Mouse (Mus musculus): ENCODE measurements at regions not wholly inside any gene's neighbourhood (a gene's known extent, or its start where the extent isn't known, plus 50 kb on each side); places are given as distances from the start of the nearest gene placed in this dataset.

GRCm38 (mm10) chr11:111280769-111281168 is 214.8 kb downstream of the Kcnj2 start:
- DNase-seq (ENCODE audit: low spot score): no peak

DNA sequence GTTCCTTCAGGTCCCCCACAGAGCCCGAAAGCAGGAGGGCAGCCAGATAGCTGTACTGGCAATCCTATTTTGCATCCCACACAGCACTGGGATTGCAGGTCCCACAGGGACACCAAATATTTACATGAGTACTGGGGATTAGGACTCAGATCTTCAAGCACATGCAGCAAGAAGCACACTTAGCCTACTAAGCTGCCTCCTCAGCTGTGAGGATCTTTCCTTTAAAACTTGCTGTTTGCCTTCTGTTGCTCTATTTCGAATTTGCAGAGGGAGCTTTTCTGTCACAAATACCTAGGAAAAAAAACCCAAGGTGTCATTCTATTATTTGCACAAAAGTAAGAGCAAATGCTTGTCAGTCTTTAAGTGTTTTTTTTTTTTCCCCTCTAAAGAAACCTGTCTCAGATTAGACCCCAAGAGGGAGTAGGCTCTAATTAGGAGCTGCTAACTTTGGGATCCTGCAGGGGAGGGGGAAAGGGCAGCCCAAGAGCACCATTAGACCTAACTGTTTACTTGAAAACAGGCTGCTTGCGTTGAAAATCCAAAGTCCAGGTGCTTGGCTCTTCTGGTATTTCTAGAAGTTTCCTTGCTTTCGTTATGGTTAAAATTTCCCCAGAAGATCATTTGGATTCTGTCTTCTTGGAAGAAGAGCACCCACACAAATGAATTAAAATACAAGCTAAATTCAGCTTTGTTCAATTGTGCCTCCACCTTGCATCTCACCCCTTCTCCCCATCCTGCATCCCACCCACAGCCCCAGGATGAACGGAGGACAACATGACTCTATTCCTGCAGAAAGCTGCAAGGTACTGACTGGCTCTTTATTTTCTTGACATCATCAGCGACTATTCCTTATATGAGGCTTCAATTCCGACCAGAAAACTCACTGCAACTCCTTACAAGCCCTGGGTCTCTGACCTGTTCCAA is 215.5 kb downstream of the Kcnj2 start:
- no peak for DNase-seq (ENCODE audit: low spot score)

DNA sequence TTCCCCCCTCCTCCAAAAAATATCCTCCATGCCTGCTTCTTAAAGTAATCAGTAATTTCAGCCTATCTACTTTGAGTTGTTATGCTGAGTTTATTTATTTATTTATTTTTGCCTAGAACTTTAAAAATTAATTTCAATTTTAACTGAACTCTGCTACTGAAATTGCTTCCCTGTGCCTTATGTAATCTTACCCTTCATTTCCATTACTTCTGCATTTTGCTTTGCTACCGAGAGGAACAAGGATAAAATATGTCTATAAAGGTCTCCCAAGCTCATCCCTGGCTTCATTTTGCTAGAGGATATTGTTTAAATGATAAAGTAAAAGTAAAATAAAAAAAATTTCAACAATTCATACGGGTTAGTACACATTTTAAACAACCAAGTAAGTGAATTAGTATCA is 216.3 kb downstream of the Kcnj2 start:
- DNase-seq (ENCODE audit: low spot score): no peak

DNA sequence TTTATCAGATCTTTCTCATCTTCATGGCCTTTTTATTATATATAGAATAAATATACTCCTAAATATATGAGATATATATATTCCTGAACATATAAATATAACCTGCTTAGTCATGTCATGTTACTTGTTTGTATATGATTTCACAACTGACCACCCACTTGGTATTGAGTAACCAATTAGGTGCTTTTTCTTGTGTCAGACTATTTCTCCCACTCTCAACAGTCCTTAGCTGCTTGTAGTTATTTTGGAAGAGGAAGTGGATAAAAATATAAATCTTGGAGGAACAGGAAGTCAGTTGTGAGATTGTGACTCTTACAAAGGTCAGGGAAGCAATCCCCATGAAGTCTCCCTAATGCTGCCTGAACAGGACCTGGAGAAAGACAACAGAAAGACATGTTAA is 224.6 kb downstream of the Kcnj2 start:
- no peak for DNase-seq (ENCODE audit: low spot score)

- DNase-seq (ENCODE audit: low spot score): peak; percentile 56
Measured at GRCm38 (mm10) chr11:111296309-111296721, 230.4 kb downstream of the Kcnj2 start.

- DNase-seq (ENCODE audit: low spot score): no peak
Measured at GRCm38 (mm10) chr11:111312802-111313201, 246.8 kb downstream of the Kcnj2 start.

- no peak for DNase-seq (ENCODE audit: low spot score)
Measured at GRCm38 (mm10) chr11:111313566-111313965, 247.6 kb downstream of the Kcnj2 start.

DNA sequence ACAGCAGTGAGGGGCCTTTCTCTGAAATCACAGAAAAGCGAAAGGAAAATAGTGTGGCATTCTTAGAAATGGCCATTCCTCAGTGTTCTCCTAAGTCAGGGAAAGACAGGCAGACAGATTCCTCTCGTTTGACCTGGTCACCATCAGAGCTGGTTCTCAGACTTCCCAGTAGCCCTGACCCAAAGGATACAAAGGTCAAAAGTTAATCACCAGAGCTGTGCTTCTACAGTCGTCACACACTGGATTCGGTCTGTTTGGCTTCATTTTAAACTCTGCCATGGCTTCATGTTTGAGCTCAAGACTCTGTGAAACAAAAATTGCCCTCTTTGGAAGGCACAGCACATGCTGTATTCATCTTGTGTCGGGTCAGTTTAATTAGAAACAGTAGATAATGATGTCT is 255.6 kb downstream of the Kcnj2 start:
- peak; percentile 52 for DNase-seq (ENCODE audit: low spot score)

DNA sequence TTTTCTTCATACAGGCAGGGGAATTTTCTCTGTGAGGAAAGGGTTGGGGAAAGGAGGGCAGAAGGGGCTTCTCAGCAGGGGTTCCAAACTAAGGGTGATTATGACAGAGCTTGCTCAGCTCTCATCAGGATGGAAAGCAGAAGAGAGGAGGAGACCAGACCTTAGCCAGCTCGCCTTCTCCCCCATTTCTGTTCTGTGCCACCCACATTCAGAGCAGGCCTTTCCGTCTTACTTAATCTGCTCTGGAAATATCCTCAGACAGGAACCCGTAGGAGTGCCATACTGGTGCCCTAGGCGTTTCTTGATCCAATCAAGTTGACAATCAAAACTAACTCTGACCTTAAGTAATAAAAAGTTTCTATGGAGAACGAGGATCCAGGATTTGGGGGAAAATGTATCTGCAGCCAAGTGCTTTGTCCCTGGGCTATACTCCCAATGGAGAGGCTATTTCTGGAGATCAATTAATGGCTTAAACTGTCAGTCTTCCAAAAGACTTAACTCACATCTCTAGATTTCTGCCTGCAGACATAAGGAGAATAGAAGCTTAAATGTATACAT is 258.6 kb downstream of the Kcnj2 start:
- no peak for DNase-seq (ENCODE audit: low spot score)

- DNase-seq (ENCODE audit: low spot score): no peak
Measured at GRCm38 (mm10) chr11:111326915-111327314, 261.0 kb downstream of the Kcnj2 start.

DNA sequence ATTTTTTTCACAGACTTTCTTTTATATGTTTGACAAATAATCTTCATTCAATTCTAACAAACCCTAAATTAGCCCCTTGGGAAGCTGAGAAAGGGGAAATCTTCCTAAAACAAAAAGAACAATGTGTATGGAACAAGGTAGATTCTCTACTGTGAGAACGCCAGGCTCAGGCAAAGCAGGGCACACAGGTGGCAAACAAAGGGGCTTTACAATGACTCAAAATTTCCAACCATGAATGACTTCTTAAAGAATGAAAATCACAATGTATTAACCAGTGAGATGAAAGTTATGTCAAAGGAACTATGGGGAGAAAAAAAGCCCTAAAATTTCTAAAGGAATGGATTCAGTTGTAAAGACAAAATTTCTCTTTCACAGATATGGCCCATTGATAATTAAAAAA is 262.3 kb downstream of the Kcnj2 start:
- no peak for DNase-seq (ENCODE audit: low spot score)

DNA sequence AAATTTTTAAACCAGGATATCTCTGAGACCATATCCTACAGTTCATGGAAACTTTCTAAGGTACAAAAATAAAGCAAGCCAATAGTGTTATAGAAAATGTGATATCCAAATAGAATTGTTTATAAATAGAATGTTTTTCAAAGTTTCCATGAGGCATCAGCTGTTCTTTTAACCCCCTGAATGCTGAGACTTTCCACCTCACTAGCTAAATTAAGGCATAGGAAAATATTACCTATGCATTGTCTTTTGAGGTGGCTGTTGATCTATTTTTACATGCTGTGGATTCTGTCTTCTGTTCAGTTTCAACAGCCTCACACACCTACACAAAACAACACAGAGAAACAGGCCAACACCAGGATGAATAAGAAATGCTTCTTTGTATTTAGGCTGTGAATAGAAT is 265.6 kb downstream of the Kcnj2 start:
- DNase-seq (ENCODE audit: low spot score): no peak

- DNase-seq (ENCODE audit: low spot score): no peak
Measured at GRCm38 (mm10) chr11:111333021-111333420, 267.1 kb downstream of the Kcnj2 start.

DNA sequence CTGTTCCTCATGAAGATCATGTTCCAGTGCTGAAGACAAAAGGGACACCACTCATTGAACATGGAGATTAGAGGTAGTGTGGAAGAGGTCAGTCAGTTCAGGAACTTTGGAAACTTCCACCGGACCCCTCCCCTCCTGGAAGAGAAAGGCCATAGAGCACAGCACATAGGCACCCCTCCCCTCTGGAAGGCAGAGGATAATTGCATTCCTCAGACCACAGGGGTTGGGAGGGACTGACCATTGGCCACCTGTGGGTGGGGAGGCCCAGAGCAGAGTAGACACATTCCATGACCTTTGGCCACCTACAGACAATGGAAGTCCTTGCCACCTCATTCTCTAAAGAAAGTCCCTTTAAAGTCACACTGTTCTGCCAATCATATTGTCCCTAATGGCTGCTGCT is 281.6 kb downstream of the Kcnj2 start:
- DNase-seq (ENCODE audit: low spot score): peak; percentile 19

DNA sequence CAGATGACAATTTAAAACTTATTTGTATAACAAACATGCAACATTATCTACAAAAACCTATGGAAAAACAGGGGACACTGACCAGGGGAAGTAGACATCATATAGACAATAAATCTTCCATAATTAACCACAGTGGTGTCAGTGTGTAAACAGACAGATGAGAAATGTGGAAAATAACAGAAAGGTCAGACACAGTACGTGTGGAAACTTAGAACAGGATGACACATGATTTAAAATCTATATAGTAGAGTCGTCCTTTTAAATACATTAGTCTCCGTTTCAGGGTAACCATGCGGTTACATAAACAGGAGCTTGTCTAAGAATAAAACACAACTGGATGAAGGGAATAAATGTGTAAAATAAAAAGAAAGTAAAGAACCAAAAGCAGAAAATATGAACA is 284.1 kb downstream of the Kcnj2 start:
- no peak for DNase-seq (ENCODE audit: low spot score)

GRCm38 (mm10) chr11:111363363-111363762 is 297.4 kb downstream of the Kcnj2 start:
- DNase-seq (ENCODE audit: low spot score): no peak

- DNase-seq (ENCODE audit: low spot score): no peak
Measured at GRCm38 (mm10) chr11:111377165-111377564, 311.2 kb downstream of the Kcnj2 start.

DNA sequence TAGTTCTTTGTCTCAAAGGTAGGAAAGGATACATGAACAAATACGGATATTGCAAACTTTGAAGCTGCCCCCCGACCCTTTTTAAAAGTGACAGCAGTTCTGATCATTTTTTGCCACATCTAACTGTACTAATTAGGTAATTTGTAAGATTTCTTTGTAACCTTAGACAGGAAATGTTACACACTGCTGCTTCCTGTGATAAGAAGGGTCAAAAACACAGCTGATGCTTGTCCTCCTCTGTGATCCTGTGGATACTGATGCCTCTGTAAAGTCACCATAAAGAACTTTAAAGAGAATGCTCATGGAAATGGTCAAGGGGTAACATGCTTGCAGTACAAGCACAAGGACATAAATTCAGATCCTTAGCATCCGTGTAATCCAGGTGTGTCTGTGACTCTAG is 313.9 kb downstream of the Kcnj2 start:
- DNase-seq (ENCODE audit: low spot score): no peak

GRCm38 (mm10) chr11:111398706-111399105 is 332.7 kb downstream of the Kcnj2 start:
- DNase-seq (ENCODE audit: low spot score): no peak

GRCm38 (mm10) chr11:111409266-111409665 is 343.3 kb downstream of the Kcnj2 start:
- DNase-seq (ENCODE audit: low spot score): no peak

DNA sequence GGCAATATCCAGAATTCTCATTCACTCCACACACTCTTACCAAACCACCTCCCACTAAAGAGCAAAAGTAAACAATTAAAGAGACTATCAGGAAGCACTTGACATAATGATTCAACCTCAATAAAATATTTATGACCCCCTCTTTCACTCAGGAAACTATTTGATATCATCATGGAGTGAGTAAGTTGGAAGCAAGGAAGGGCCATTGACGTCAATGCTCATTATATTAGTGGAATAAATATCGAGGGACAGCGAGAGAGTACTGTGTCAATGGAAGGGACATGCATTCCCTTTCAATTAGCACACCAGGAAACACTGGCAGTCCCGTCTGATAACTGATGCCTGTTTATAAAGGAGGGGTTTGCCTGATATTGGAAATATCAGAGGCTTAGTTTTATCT is 358.9 kb downstream of the Kcnj2 start:
- no peak for DNase-seq (ENCODE audit: low spot score)

GRCm38 (mm10) chr11:111426715-111427114 is 360.8 kb downstream of the Kcnj2 start:
- no peak for DNase-seq (ENCODE audit: low spot score)

GRCm38 (mm10) chr11:111442257-111442656 is 376.3 kb downstream of the Kcnj2 start:
- DNase-seq (ENCODE audit: low spot score): no peak

DNA sequence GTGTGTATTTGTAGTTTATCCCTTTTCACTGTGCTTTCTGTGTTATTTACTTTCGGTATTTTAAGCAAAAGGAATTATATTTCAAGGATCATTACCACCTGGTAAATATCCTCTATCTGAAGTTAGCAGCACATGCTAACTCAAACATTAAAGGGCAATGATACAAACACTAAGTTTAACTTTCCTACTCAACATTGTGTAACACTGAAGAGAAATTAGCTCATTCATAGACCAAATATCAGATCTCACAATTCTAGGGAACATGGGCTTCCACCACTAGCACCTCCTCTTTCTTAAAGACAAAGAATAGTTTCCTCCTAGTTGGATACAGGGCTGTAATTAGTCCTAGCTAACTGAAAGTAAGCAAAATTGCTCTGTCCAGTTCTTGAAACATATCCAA is 377.4 kb downstream of the Kcnj2 start:
- DNase-seq (ENCODE audit: low spot score): no peak

All from embryo, embryonic 10.5 days (tissue).